Mouse (Mus musculus) B cell, adult 2 months (primary cell): ENCODE data around the gene Vmn1r212.
"Not testable (repeated sequence)": the region's sequence is repeated elsewhere in the genome, so short reads cannot be mapped to it uniquely, and the experiment has no call there.

Source experiments
- DNase-seq, 2 experiments: peaks; one replicate each; pipeline ENCODE4 v3.0.0; 2022

The Vmn1r212 gene

GRCm38 (mm10) chr13:22884105-22884504, at the start of gene Vmn1r212:
Vmn1r212 (minus strand) TSS chr13:22884205.
- DNase-seq, result no peak

- no peak for DNase-seq
Measured at GRCm38 (mm10) chr13:22879257-22879656, 4.7 kb downstream of the Vmn1r212 start.

GRCm38 (mm10) chr13:22857461-22857860, 26.5 kb downstream of the Vmn1r212 start, which contains the start of gene Vmn1r211:
Vmn1r211 (minus strand) TSS chr13:22857561.
- DNase-seq, result no peak

GRCm38 (mm10) chr13:22854760-22855159, 29.2 kb downstream of the Vmn1r212 start:
- DNase-seq, result no peak

GRCm38 (mm10) chr13:22846798-22847197, 37.2 kb downstream of the Vmn1r212 start:
- DNase-seq, result no peak

- DNase-seq, result not testable (repeated sequence)
Measured at GRCm38 (mm10) chr13:22844304-22844703, 39.7 kb downstream of the Vmn1r212 start.
